Mouse (Mus musculus) left cerebral cortex, adult 2 months (tissue): ENCODE data around the gene Psme3. TPM values are rescaled to one million over a fixed set of nuclear protein-coding genes. Genes with fewer than 3 reads are reported as not detected.

Experiments used
- DNase-seq, 2 experiments: peaks; one replicate each; pipeline ENCODE4 v3.0.0; 2021 to 2022; ENCODE audit warnings: low spot score in 2 of 2, mixed read lengths in 1 of 2; ENCODE audit errors: extremely low spot score in 1 of 2
- H3K27ac ChIP-seq: fragments of 200-600 bp; 2 replicates; pipeline ENCODE4 v1.8.1; 2022
- H3K4me3 ChIP-seq: fragments of 200-600 bp; 2 replicates; pipeline ENCODE4 v1.8.1; 2022
- CTCF ChIP-seq: fragments of 200-600 bp; IDR thresholded peaks from 2 replicates; pipeline ENCODE4 v1.8.1; 2022; ENCODE audit warnings: antibody characterized with exemption, mild to moderate bottlenecking, moderate library complexity
- intact Hi-C: fragments of 180-260 bp; cut with DNase I; formaldehyde crosslinking; loops from one replicate; pipeline ENCODE4 v1.15.1; 2025
- total RNA-seq, 2 experiments: library from RNA; stranded (reverse); gene quantifications; 2 replicates each; pipeline ENCODE4 v1.2.3; 2021

Gene Psme3
- total RNA-seq, 2 experiments from 2014 or later: 125 to 132 TPM

- Histone ChIP-seq H3K27ac (no peak overlapping the region), H3K4me3 (peak overlapping the region; percentile 19; the same call in 1 of the 2 replicates)
- intact Hi-C loops: no loop called here
- no peak for DNase-seq
- no peak for TF ChIP-seq CTCF
Measured at GRCm38 (mm10) chr11:101338123-101338760, 22.2 kb downstream of the Psme3 start.

DNA sequence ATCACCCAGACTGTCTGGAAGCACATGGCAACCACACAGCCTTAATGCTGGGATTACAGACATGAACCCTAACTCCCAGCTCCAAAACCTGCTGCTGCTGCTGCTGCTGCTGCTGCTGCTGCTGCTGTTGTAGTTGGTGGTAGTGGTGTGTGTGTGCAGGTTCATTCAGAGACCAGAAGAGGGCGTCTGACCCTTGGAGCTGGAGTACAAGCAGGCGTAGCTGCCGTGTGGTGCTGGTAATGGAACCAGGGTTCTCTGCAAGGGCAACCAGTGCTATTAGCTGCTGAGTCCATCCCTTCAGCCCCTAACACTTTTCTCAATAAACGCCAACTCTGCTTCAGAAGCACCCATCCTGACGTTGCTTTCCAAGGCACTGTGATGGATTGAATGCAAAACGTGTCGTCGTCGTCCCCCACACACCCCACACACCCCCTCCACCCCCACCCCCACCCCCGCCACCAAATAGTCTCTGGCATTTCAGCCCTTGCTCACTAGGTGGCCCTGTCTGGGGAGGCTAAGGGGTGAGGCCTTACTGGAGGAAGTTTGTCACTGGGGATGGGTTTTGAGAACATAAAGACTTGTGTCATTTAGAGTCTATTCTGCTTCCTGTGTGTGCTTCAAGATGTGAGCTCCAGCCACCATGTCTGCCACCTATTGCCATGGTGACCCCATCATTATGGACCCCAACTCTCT is 31.2 kb downstream of the Psme3 start:
- intact Hi-C loops: no loop called here
- H3K4me3 ChIP-seq: no peak overlapping the region

DNA sequence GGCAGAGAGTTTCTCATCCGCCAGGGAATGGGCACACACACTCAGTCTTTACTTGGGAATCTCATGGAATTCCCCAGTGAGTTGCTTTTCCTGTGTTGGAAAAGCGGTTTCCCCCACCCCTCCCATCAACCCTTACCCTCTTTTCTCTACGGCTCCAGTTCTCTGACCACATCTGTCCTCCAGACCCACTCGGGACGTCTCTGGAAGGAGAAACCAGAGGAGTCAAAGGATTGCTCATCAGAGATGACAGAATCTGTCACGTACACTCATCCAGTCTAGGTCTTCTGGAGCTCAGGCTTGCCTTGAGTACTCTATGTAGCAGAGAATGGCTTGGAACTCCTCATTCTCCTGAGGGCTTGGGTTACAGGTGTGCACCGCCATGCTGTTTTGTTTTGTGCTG is 32.8 kb downstream of the Psme3 start:
- Histone ChIP-seq H3K27ac (no peak overlapping the region), H3K4me3 (no peak overlapping the region)
- no peak for TF ChIP-seq CTCF
- intact Hi-C loops: no loop called here
- DNase-seq: no peak

More for the DNA sequence above, 31.2 kb downstream of the Psme3 start:
- no peak overlapping the region for H3K27ac ChIP-seq
- no peak for TF ChIP-seq CTCF
- no peak for DNase-seq

DNA sequence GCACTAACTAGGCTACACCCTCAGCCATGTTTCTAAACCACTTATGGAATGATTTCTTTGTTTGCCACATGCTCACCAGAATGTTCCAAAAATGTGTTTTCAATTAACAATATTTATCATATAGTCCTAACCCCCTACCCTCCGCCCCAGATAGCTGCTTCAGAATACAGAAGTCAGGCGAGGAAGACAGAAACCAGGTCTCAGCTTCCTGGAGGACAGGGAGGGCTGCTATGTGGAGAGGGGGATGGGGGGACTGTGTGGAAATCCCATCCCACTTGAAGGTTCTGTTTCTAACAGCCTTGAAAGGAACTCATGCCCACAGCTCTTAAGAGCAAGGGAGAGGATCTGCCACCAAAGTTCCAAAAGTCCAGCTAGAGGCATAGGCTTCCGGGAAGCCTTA is 33.2 kb downstream of the Psme3 start:
- no peak for TF ChIP-seq CTCF
- no peak for DNase-seq
- H3K4me3 ChIP-seq: no peak overlapping the region
- intact Hi-C loops: no loop called here
- no peak overlapping the region for H3K27ac ChIP-seq

DNA sequence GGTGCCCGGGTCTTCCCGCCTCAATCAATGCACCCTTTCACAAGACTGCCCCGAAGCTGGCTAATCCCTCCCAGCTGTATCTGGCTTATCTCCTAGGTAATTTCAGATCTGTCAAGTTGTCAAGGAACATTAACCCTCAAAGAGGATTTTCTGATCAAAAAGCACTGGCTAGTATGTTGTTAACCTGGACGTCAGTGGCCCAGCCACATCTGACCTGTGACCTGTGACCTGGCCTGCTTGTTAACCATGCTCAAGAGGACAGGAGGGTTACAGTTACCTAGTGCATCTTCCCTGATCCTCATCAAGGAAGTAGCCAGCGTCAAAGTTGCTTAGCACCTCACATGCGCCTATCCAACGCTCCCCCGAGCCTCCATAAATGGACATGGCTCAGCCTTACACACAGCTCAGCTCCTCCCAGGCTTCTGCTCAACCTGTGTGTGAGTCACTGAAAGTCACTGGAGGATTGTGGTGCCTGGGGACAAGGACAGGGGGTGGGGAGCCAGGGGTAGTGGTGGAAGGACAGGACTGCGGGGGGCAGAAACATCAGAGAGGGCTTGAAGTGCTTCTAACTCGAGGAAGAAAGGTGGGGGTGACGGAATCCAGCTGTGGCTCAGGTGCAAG is 35.2 kb downstream of the Psme3 start:
- Histone ChIP-seq H3K27ac (no peak overlapping the region), H3K4me3 (no peak overlapping the region)
- TF ChIP-seq CTCF: no peak
- intact Hi-C loops: no loop called here
- DNase-seq: no peak

DNA sequence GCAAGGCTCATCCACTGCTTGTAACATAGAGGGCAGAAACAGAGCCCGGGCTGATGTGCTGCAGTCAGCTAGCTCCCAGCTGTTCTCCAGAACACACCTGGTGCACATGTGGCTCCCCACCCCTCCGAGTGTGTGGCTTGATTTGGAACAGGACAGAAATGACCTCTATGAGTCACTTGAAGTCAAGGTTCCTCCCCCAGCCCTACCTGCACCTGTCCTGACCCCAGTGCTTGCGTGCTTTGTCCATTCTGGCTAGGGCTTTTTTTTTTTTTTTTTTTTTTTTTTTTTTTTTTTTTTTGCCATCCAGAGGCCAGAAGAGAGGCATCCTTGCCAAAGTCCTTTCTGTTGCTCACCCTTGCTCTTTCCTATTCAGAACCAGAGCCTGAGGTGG is 35.7 kb downstream of the Psme3 start:
- Histone ChIP-seq H3K27ac (no peak overlapping the region), H3K4me3 (no peak overlapping the region)
- intact Hi-C loops: no loop called here
- TF ChIP-seq CTCF: no peak
- no peak for DNase-seq

GRCm38 (mm10) chr11:101353436-101353835 is 37.4 kb downstream of the Psme3 start:
- no peak for TF ChIP-seq CTCF
- DNase-seq: no peak
- intact Hi-C loops: no loop called here

DNA sequence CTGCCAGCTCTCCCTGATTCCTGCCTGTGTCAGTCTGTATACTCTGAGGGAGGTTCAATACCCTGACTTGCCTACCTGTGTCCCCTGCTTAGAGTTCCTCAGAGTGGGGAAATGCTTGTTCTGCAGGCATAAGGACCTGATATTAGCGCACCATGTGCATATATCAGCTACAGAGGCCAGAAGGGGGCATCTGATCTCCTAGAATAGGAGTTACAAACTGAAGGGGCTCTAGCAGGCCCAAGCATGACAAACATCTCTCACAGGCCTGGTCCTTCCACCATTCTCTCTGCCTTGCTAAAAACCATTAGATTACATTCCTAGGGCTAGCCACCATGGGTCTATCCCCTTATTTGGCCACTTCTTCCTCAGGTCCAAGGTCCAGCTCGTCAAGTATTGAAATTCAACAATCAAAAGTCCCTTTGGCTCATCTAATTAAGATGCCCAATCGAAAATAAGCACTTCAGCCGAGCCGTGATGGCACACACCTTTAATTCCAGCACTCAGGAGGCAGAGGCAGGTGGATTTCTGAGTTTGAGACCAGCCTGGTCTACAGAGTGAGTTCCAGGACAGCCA is 38.5 kb downstream of the Psme3 start:
- Histone ChIP-seq H3K4me3 (no peak overlapping the region), H3K27ac (no peak overlapping the region)
- no peak for DNase-seq
- TF ChIP-seq CTCF: no peak
- intact Hi-C loops: no loop called here

More at GRCm38 (mm10) chr11:101353436-101353835, 37.4 kb downstream of the Psme3 start:
- H3K27ac ChIP-seq: no peak overlapping the region
- no peak overlapping the region for H3K4me3 ChIP-seq

DNA sequence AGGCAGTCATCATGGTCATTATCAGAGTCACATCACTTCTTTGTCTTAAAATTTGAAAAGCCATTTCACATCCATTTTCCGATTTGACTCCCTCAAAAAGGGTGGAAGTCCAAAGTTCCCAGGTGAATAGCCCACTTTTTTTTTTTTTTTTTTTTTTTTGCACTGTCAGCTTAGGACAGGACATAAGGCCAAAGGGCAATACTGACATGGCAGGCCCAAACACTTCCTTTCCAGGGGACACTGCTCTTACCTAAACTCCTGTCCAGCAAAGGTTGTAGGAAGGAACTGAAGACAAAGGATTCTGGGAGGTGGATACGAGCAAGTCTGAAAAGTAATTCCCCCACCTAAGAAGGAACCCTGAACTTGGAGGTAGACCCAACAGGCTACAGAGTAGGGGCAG is 39.9 kb downstream of the Psme3 start:
- no peak overlapping the region for H3K4me3 ChIP-seq
- DNase-seq: no peak
- intact Hi-C loops: no loop called here
- no peak overlapping the region for H3K27ac ChIP-seq
- no peak for TF ChIP-seq CTCF

GRCm38 (mm10) chr11:101357505-101358182 is 41.6 kb downstream of the Psme3 start:
- TF ChIP-seq CTCF: no peak
- DNase-seq: no peak
- intact Hi-C loops: no loop called here
- H3K4me3 ChIP-seq: no peak overlapping the region
- no peak overlapping the region for H3K27ac ChIP-seq

DNA sequence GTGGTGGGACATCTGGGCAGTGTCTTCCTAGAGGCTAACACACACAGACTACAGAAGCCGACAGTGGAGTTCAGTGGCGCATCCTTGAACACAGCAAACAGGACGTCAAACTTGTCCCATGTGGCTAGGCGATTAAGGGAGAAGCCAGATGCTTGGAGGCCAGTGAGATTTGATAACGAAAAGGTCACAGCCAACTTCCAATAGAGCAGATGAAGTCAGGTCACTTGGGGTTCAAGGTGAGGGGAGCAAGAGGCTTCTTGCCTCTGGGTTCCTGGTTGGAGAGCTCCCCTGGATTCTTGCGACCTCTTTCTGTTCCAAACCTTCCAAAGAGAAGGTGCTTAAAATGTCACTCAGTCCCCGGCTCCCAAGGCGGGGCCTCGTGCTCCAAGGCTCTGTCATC is 43.8 kb downstream of the Psme3 start:
- H3K4me3 ChIP-seq: no peak overlapping the region
- no peak for TF ChIP-seq CTCF
- intact Hi-C loops: loop anchor here (10.0 kb wide), 1 partner anchor 165 kb away; no protein-coding TSS in a partner anchor
- no peak overlapping the region for H3K27ac ChIP-seq
- DNase-seq: no peak

DNA sequence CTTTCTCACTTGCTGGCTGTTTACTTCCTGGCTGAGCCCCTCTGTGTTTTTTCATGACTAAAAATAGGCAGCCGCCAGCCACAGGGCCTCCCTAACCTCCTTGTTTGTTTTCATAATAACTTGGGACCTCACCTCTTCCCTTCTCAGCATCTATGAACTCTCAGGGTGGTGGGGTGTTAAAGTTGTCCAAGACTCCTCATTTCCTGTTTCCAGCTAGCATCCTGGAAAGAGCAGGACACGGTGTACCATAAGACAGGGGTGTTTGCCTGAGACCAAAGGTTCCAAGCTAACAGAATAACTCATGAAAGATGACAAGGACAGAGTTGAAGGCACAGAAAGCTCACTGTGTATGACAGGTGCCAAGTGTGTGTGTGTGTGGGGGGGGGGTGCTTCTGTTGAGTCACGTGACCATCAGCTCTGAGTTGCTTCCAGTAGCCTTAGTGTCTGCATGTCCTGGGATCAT is 44.7 kb downstream of the Psme3 start:
- Histone ChIP-seq H3K4me3 (no peak overlapping the region), H3K27ac (no peak overlapping the region)
- no peak for TF ChIP-seq CTCF
- intact Hi-C loops: loop anchor here (10.0 kb wide), 1 partner anchor 164 kb away; no protein-coding TSS in a partner anchor
- no peak for DNase-seq
